Mouse (Mus musculus) hindbrain, embryonic 14.5 days (tissue): ENCODE results near the gene Pbx1. TPM values are rescaled to one million over a fixed set of nuclear protein-coding genes. Genes with fewer than 3 reads are reported as not detected.

ENCODE experiments used
- ATAC-seq: fragments of 200-750 bp; cut with Nextera tagmentation; 2 replicates; pipeline ENCODE4 v1.8.0; 2017; ENCODE audit warnings: moderate number of reproducible peaks, mild to moderate bottlenecking, moderate TSS enrichment, moderate library complexity; ENCODE audit not compliant: low FRiP score
- DNase-seq: peaks from one replicate; pipeline ENCODE4 v3.0.0-alpha.2; 2015; ENCODE audit warnings: low spot score
- H3K27ac ChIP-seq: fragments of 300-500 bp; sonication (generic); 2 replicates; pipeline ENCODE4 v1.5.1; 2014; ENCODE audit warnings: mild to moderate bottlenecking, moderate library complexity
- H3K27me3 ChIP-seq: fragments of 300-500 bp; sonication (generic); 2 replicates; pipeline ENCODE4 v1.6.1; 2014; ENCODE audit warnings: mild to moderate bottlenecking, low read length, mixed read lengths; ENCODE audit not compliant: control insufficient read depth, insufficient read depth
- H3K36me3 ChIP-seq: fragments of 300-500 bp; sonication (generic); replicated peaks from 2 replicates; pipeline ENCODE4 v1.6.1; 2014; ENCODE audit not compliant: control insufficient read depth, insufficient read depth
- H3K4me1 ChIP-seq: fragments of 300-500 bp; sonication (generic); replicated peaks from 2 replicates; pipeline ENCODE4 v1.6.1; 2014; ENCODE audit warnings: antibody characterized with exemption, low read length, mixed read lengths; ENCODE audit not compliant: control insufficient read depth, insufficient read depth
- H3K4me2 ChIP-seq: fragments of 300-500 bp; sonication (generic); replicated peaks from 2 replicates; pipeline ENCODE4 v1.6.1; 2014; ENCODE audit warnings: mild to moderate bottlenecking, moderate library complexity
- H3K4me3 ChIP-seq: fragments of 300-500 bp; sonication (generic); replicated peaks from 2 replicates; pipeline ENCODE4 v1.5.1; 2014; ENCODE audit warnings: mild to moderate bottlenecking, low read length
- H3K9ac ChIP-seq: fragments of 300-500 bp; sonication (generic); 2 replicates; pipeline ENCODE4 v1.6.1; 2014
- H3K9me3 ChIP-seq: fragments of 300-500 bp; sonication (generic); 2 replicates; pipeline ENCODE4 v1.6.1; 2016; ENCODE audit warnings: low read length; ENCODE audit not compliant: control insufficient read depth
- WGBS: fragments of 180-500 bp; shearing (Covaris S2); extraction: QIAGEN DNeasy Blood & Tissue Kit; methylation state at CpG from one replicate; pipeline ENCODE4 v1.1.7; 2014; 5-methylcytosine and 5-hydroxymethylcytosine counted together
- polyA plus RNA-seq: library from polyadenylated mRNA; unstranded; fragments of >200 nt; fragmentation: Nextera tagmentation; extraction: Ambion mirVana; gene quantifications from 2 replicates; pipeline ENCODE4 v1.2.1, GENCODE M21; 2014

Gene Pbx1
- polyA plus RNA-seq, 1 experiment from 2014 or later, result 46.3 TPM

- ATAC-seq (no peak), DNase-seq (no peak)
- Histone ChIP-seq H3K4me2 (no peak overlapping the region), H3K9me3 (no peaks in the 10 kb centered on the region), H3K9ac (no peak overlapping the region), H3K4me1 (peaks cover 61% of the 10 kb centered on the region), H3K27me3 (no peaks in the 10 kb centered on the region), H3K36me3 (no peaks in the 10 kb centered on the region), H3K4me3 (no peak overlapping the region), H3K27ac (no peak overlapping the region)
- 69% methylated on average over 4 of the region's 4 CpGs for WGBS
Measured at GRCm38 (mm10) chr1:168381451-168381850, 50.6 kb downstream of the Pbx1 start.

- H3K27ac ChIP-seq, result no peak overlapping the region
- H3K9me3 ChIP-seq, result no peaks in the 10 kb centered on the region
- DNase-seq, result no peak
- no peaks in the 10 kb centered on the region for H3K36me3 ChIP-seq
- no peak for ATAC-seq
- H3K27me3 ChIP-seq, result no peaks in the 10 kb centered on the region
- peaks cover 52% of the 10 kb centered on the region for H3K4me1 ChIP-seq
- H3K9ac ChIP-seq, result no peak overlapping the region
- H3K4me3 ChIP-seq, result no peak overlapping the region
- WGBS, result 63% methylated on average over 9 of the region's 9 CpGs
- no peak overlapping the region for H3K4me2 ChIP-seq
Measured at GRCm38 (mm10) chr1:168380241-168380770, 51.8 kb downstream of the Pbx1 start.

- 36% methylated on average over 6 of the region's 6 CpGs for WGBS
Measured at GRCm38 (mm10) chr1:168377650-168378049, 54.4 kb downstream of the Pbx1 start.

GRCm38 (mm10) chr1:168376330-168376729 lies 55.7 kb downstream of the Pbx1 start:
- DNase-seq, result no peak
- Histone ChIP-seq H3K9me3 (no peaks in the 10 kb centered on the region), H3K9ac (no peak overlapping the region), H3K27me3 (no peaks in the 10 kb centered on the region), H3K4me1 (peaks cover 13% of the 10 kb centered on the region; the same call in 1 of the 2 replicates), H3K4me2 (no peak overlapping the region), H3K27ac (no peak overlapping the region), H3K36me3 (no peaks in the 10 kb centered on the region), H3K4me3 (no peak overlapping the region)
- ATAC-seq, result no peak
- WGBS, result 68% methylated on average over 3 of the region's 3 CpGs

More at GRCm38 (mm10) chr1:168377650-168378049, 54.4 kb downstream of the Pbx1 start:
- H3K4me3 ChIP-seq, result no peak overlapping the region
- H3K9ac ChIP-seq, result no peak overlapping the region
- H3K27ac ChIP-seq, result no peak overlapping the region
- peaks cover 26% of the 10 kb centered on the region for H3K4me1 ChIP-seq
- ATAC-seq (no peak), DNase-seq (no peak)
- H3K9me3 ChIP-seq, result no peaks in the 10 kb centered on the region
- no peak overlapping the region for H3K4me2 ChIP-seq
- no peaks in the 10 kb centered on the region for H3K27me3 ChIP-seq
- no peaks in the 10 kb centered on the region for H3K36me3 ChIP-seq

- WGBS, result 74% methylated on average over 12 of the region's 12 CpGs
- H3K4me3 ChIP-seq, result no peak overlapping the region
- H3K9me3 ChIP-seq, result no peaks in the 10 kb centered on the region
- H3K27ac ChIP-seq, result no peak overlapping the region
- H3K4me1 ChIP-seq, result peaks cover 9% of the 10 kb centered on the region
- ATAC-seq, result no peak
- no peak overlapping the region for H3K9ac ChIP-seq
- no peaks in the 10 kb centered on the region for H3K27me3 ChIP-seq
- DNase-seq, result no peak
- peaks cover 10% of the 10 kb centered on the region; the same call in 1 of the 2 replicates for H3K36me3 ChIP-seq
- no peak overlapping the region for H3K4me2 ChIP-seq
Measured at GRCm38 (mm10) chr1:168374953-168375600, 57.0 kb downstream of the Pbx1 start.

- ATAC-seq, result no peak
- no peaks in the 10 kb centered on the region for H3K9me3 ChIP-seq
- H3K4me1 ChIP-seq, result peaks cover 20% of the 10 kb centered on the region; the same call in 1 of the 2 replicates
- H3K9ac ChIP-seq, result no peak overlapping the region
- peaks cover 10% of the 10 kb centered on the region; the same call in 1 of the 2 replicates for H3K36me3 ChIP-seq
- H3K27ac ChIP-seq, result no peak overlapping the region
- no peaks in the 10 kb centered on the region for H3K27me3 ChIP-seq
- WGBS, result 93% methylated on average over 2 of the region's 2 CpGs
- H3K4me2 ChIP-seq, result no peak overlapping the region
- DNase-seq, result no peak
- no peak overlapping the region for H3K4me3 ChIP-seq
Measured at GRCm38 (mm10) chr1:168372089-168372488, 60.0 kb downstream of the Pbx1 start.

GRCm38 (mm10) chr1:168370966-168371365 lies 61.1 kb downstream of the Pbx1 start:
- no peaks in the 10 kb centered on the region for H3K9me3 ChIP-seq
- peaks cover 10% of the 10 kb centered on the region; the same call in 1 of the 2 replicates for H3K36me3 ChIP-seq
- no peaks in the 10 kb centered on the region for H3K27me3 ChIP-seq
- ATAC-seq (no peak), DNase-seq (no peak)
- no peak overlapping the region for H3K4me2 ChIP-seq
- no peak overlapping the region for H3K4me3 ChIP-seq
- H3K27ac ChIP-seq, result no peak overlapping the region
- H3K4me1 ChIP-seq, result peaks cover 30% of the 10 kb centered on the region
- H3K9ac ChIP-seq, result no peak overlapping the region
- WGBS, result 55% methylated on average over 9 of the region's 9 CpGs

- no peak for DNase-seq
- Histone ChIP-seq H3K27me3 (no peaks in the 10 kb centered on the region), H3K27ac (no peak overlapping the region), H3K4me3 (no peak overlapping the region), H3K4me1 (peaks cover 53% of the 10 kb centered on the region), H3K4me2 (no peak overlapping the region), H3K9me3 (no peaks in the 10 kb centered on the region), H3K9ac (no peak overlapping the region), H3K36me3 (peaks cover 10% of the 10 kb centered on the region; the same call in 1 of the 2 replicates)
- WGBS, result 74% methylated on average over 5 of the region's 5 CpGs
- ATAC-seq, result no peak
Measured at GRCm38 (mm10) chr1:168366261-168366660, 65.8 kb downstream of the Pbx1 start.

GRCm38 (mm10) chr1:168364325-168364724 lies 67.7 kb downstream of the Pbx1 start:
- DNase-seq (no peak), ATAC-seq (no peak)
- H3K4me1 ChIP-seq, result peaks cover 49% of the 10 kb centered on the region
- no peak overlapping the region for H3K4me2 ChIP-seq
- H3K9me3 ChIP-seq, result no peaks in the 10 kb centered on the region
- no peak overlapping the region for H3K27ac ChIP-seq
- no peak overlapping the region for H3K9ac ChIP-seq
- no peak overlapping the region for H3K4me3 ChIP-seq
- no peaks in the 10 kb centered on the region for H3K36me3 ChIP-seq
- no peaks in the 10 kb centered on the region for H3K27me3 ChIP-seq
- 50% methylated on average over 7 of the region's 7 CpGs for WGBS
